Mouse (Mus musculus) heart, adult 2 months (tissue): ENCODE measurements around the gene Adgrf1.

ENCODE experiments used
- CTCF ChIP-seq: fragments of 200-600 bp; IDR thresholded peaks from 2 replicates; pipeline ENCODE4 v1.8.1; 2022; ENCODE audit warnings: antibody characterized with exemption, mild to moderate bottlenecking, moderate library complexity
- EP300 ChIP-seq: fragments of 200-500 bp; IDR thresholded peaks from 2 replicates; pipeline ENCODE4 v1.6.1; 2011; ENCODE audit warnings: low read depth, low read length, control low read depth; ENCODE audit not compliant: insufficient read depth

DNA sequence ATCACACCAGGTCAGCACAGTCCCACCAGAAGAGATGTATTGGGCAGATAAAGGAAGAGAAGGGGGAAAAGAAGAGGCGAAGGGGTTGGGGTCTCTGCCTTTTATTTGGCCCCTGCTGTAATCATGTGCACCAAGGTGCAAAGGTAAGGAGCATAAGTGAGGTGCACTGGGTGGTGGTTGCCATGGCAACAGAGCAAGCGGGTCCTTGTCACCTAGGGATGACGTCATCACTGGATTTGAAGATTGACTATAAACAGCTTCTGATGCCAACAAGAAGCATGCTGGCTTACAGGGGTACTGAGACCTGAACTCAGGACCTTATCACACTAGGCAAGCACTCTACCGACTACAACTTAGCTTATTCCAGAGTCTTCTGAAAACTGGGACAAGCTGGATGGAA, 59.1 kb downstream of the Adgrf1 start:
- no peak for TF ChIP-seq CTCF
- TF ChIP-seq EP300, result no peak
